Comparison of ENCODE assay signal across 8 mouse cellular contexts in the genomic region with DNA sequence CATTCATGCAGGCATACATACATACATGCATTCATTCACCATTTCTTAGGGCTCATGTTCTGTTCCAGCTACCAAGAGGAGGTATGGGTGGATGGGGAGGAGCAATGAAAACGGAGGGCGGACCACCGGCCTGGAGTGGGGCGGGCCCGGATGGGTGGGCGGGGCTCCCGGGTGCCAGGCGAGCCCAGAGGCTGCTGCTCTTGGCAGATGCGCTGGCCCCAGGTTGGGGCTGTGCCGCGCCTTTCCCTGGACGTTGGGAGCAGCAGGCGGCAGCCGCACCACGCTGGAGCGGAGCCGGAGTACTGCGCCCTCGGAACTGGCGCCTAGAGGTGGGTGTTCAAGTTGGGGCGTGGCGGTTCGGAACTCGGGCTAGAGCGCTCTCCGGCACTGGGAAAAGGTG.
DNase-seq lines count a peak whose midpoint lies in the region; ATAC-seq and TF ChIP-seq lines count a peak whose summit lies in the region.

No protein-coding gene starts in this region.

- no peaks in the 10 kb centered on the region for H3K9me3 ChIP-seq in forebrain, embryonic 16.5 days (ENCODE audit: control insufficient read depth, low read length)
- H3K9me3 ChIP-seq in hindbrain, embryonic 10.5 days: no peaks in the 10 kb centered on the region

- no peak overlapping the region for H3K27ac ChIP-seq in forebrain, embryonic 16.5 days (ENCODE audit: low read length)
- peak overlapping the region; percentile 86 for H3K27ac ChIP-seq in hindbrain, embryonic 10.5 days
- no peak overlapping the region for H3K27ac ChIP-seq in small intestine, adult 2 months (ENCODE audit: insufficient read depth, low read depth, low read length)

- WGBS in forebrain, embryonic 16.5 days: under 1% methylated on average over 26 of the region's 26 CpGs
- 0% methylated on average over 26 of the region's 26 CpGs for WGBS in hindbrain, embryonic 10.5 days
- WGBS in small intestine, adult 2 months: 2% methylated on average over 26 of the region's 26 CpGs

- peak; percentile 87 for ATAC-seq in forebrain, embryonic 16.5 days
- ATAC-seq in megakaryocyte-erythroid progenitor cell, adult 5-6 weeks (replicated peaks; ENCODE audit: low FRiP score, low TSS enrichment, poor library complexity, severe bottlenecking): peak; percentile 91

- H3K36me3 ChIP-seq in forebrain, embryonic 16.5 days (ENCODE audit: control insufficient read depth, insufficient read depth): no peaks in the 10 kb centered on the region
- no peaks in the 10 kb centered on the region for H3K36me3 ChIP-seq in hindbrain, embryonic 10.5 days
- no peaks in the 10 kb centered on the region for H3K36me3 ChIP-seq in small intestine, adult 2 months (ENCODE audit: control insufficient read depth, insufficient read depth, low read length)

- peaks cover 20% of the 10 kb centered on the region for H3K4me1 ChIP-seq in forebrain, embryonic 16.5 days (replicated peaks; ENCODE audit: control insufficient read depth, insufficient read depth, low read length)
- H3K4me1 ChIP-seq in hindbrain, embryonic 10.5 days (replicated peaks): peaks cover 42% of the 10 kb centered on the region
- peaks cover 4% of the 10 kb centered on the region; the same call in 1 of the 2 replicates for H3K4me1 ChIP-seq in small intestine, adult 2 months (ENCODE audit: control insufficient read depth, insufficient read depth, insufficient read length, low read length)

- H3K4me2 ChIP-seq in forebrain, embryonic 16.5 days (ENCODE audit: low read length): peak overlapping the region; percentile 70

- H3K4me3 ChIP-seq in forebrain, embryonic 16.5 days (replicated peaks; ENCODE audit: low read length): peak overlapping the region; percentile 51
- H3K4me3 ChIP-seq in hindbrain, embryonic 10.5 days: peak overlapping the region; percentile 60
- H3K4me3 ChIP-seq in small intestine, adult 2 months (ENCODE audit: low read depth, low read length): peak overlapping the region; percentile 62

- peak; percentile 47 for DNase-seq in MEL-GATA-1-ER (ENCODE audit: extremely low read depth, low read depth)
- DNase-seq in adrenal gland, postnatal 36 days: peak; percentile 85 to 91
- peak; percentile 84 for DNase-seq in hindbrain, embryonic 10.5 days (ENCODE audit: low spot score)
- DNase-seq in left cerebral cortex, postnatal 4 days: peak; percentile 73
- DNase-seq in layer of hippocampus, adult 9-11 months: no peak

- no peak for TF ChIP-seq CTCF in small intestine, adult 2 months (IDR thresholded peaks at IDR 0.05; ENCODE audit: extremely low read depth, insufficient read length, insufficient replicate concordance, low read depth, low read length)

- 0 out of 2 replicates have a peak, but pooled peaks cover 4% of the 10 kb centered on the region for H3K27me3 ChIP-seq in forebrain, embryonic 16.5 days (replicated peaks; ENCODE audit: control insufficient read depth, insufficient read depth, low read length)
- peaks cover 18% of the 10 kb centered on the region for H3K27me3 ChIP-seq in hindbrain, embryonic 10.5 days (ENCODE audit: insufficient read depth, poor library complexity, severe bottlenecking)
- peaks cover 12% of the 10 kb centered on the region; the same call in 1 of the 2 replicates for H3K27me3 ChIP-seq in small intestine, adult 2 months (ENCODE audit: control insufficient read depth, insufficient read depth, low read length)

- intact Hi-C loops in left cerebral cortex, postnatal 4 days (cut with DNase I): loop anchor here (10.0 kb wide), 1 partner anchor 107 kb away; no protein-coding TSS in a partner anchor

- H3K9ac ChIP-seq in forebrain, embryonic 16.5 days (replicated peaks; ENCODE audit: low read depth, low read length): peak overlapping the region; percentile 42

- TF ChIP-seq POLR2A in small intestine, adult 2 months (IDR thresholded peaks at IDR 0.05; ENCODE audit: low read depth, low read length): peak; percentile 11; the same call in 1 of the 2 replicates
